Mouse (Mus musculus): ENCODE data around the gene Tmem178b.

DNA sequence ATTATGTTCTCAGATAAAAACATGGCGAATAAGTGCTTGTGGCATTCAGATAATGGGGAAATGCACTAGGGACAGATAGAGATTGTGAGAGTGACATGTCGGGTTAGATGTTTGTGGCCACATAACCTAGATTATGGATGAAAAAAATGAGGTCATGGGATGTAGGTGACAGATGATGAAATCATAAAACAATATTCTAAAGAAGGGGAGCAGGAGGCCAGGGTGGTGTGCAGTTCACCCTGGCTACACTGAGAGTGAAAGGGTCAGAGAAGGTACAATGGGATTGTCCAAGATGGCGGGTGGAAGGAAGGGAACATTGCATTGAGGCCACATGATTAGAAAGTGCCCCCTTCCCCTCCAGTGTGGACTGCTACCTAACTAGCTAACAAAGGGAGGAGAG lies 160.9 kb downstream of the Tmem178b start:
- TF ChIP-seq GATA1 (IDR thresholded peaks at IDR 0.05; ENCODE audit: low read length) = no peak
- TF ChIP-seq TAL1 (IDR thresholded peaks at IDR 0.05; ENCODE audit: low read length) = no peak
